Mouse (Mus musculus) cerebellum, adult (tissue): Measurements from ENCODE around the gene Pdcd6.
A peak's percentile ranks its signal among the peaks of the same experiment; 100 is the strongest.

Experiments
- ATAC-seq: cut with Nextera tagmentation; 2 replicates; pipeline ENCODE4 v1.9.2; 2017; ENCODE audit warnings: mild to moderate bottlenecking, moderate library complexity, mixed read lengths; ENCODE audit not compliant: insufficient number of reproducible peaks, low FRiP score, low TSS enrichment

Pdcd6 gene

GRCm38 (mm10) chr13:74317170-74317849 lies at the start of gene Pdcd6:
Gene Pdcd6, minus strand, starts transcription at chr13:74317580.
- peak; percentile 99 for ATAC-seq

DNA sequence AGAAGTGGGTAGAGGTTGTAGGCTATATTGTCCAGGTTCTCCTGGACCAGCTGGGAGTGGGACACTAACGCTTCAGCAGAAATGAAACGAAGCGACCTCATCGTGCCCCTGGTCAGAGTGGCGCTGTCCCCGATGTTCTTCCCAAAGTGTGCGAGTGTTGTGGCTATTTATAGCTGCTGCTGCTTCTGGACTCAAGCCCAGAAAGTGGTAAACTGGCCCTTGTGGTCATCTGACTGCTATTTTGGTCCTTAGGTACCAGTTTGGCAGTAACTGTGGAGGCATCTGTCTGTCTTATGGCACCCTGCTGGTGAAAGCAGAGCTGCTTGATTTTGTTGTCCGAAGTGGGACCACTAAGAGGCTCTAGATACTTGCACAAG lies 46.5 kb upstream of the Pdcd6 start, which contains the start of gene Lrrc14b:
TSS of gene Lrrc14b (minus strand) at position 147 of the 377 bp plus-strand sequence.
- ATAC-seq: peak; percentile 50

DNA sequence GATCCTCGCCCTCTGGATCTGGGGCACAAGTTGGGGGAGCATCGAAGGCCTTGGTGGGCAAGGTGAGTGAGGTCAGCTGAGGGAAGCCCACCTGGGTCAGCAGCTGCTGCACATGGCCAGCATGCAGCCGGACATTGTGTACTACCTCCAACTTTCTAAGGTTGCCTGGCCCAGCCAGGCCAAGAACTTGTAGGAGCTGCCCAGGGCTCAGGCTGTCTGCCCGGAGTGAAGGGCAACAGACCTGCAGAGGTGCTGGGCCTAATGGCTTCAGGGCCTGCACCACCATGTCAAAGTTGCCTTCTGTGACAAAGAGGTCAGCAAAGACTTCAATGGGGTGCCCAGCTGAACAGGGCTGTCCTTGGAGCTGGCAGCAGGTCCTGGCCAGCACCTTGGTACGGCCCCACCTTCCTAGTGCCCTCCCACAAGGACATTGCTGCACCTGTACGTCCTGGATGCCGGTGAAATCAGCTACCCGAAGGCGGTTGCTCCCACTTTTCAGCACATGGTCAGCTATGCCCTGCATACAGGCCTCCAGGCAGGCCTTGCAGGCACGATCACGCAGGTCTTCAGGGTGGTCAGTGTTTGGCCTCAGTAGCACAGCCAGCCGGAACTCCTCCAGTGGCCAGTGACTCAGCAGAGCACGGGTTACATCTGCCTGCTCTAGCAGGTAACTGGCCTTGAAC lies 45.9 kb upstream of the Pdcd6 start:
- ATAC-seq: 0 out of 2 replicates have a peak, but pooled peaks have one; percentile 21

DNA sequence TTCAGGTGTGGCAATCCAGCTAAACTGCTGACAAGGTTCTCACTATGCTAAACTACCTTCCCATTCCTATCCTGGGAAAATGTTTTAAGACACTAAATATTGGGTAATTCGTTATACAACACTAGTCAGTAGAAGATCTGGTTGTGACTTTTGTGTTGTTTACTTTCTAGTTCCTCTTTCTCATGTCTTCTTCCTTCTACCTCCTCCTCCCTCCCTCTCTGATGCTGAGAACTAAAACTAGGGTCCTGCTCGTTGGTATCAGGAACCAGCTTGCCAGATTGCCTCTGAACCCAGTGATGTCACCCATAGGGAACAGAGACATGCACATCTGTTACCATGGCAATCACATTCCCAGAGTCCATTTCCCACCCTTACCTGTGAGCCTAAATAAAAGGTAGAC lies 44.8 kb upstream of the Pdcd6 start:
- ATAC-seq: no peak

DNA sequence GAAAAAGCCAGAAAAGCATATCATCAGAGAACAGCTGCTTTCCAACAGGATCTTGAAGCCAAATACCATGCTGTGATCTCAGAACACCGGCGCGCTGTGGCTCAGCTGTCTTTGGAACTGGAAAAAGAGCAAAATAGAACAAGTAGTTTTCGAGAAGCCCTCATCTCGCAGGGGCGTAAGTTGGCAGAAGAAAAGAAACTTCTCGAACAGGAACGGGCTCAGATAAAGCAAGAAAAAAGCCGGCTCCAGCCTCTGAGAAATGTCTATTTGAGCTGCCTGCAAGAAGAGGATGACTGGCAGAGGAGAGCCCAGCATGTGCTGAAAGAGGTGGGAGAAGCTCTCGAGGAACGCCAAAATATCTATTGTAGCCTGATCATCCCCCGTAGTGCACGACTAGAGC lies 39.1 kb upstream of the Pdcd6 start:
- ATAC-seq: no peak

DNA sequence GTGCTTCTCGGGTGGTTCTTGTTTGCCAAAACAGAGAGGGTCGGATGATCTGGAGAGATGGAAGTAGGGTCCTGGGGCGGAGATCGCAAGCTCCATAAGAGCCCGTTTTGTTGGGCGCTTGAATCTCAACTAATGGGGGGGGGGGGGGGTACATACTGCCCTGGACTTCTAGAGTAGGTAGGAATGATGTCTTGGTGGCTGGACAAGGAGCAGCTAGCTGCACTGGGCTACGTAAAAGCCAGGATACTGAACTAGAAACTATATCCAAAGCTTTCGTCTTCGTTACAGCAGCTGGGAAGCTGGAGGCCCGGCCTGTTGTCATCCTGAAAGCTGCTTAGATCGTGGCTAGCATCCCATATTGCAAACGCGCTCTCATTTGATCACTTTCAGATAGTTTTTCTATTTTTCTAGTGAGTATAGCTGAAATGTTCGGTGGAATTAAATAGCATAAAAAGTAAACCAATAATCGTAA lies 33.1 kb upstream of the Pdcd6 start:
- ATAC-seq: peak; percentile 42; the same call in 1 of the 2 replicates

- ATAC-seq: peak; percentile 98
Observed at GRCm38 (mm10) chr13:74349566-74350434, 32.4 kb upstream of the Pdcd6 start, which contains the start of the genes Sdha and Ccdc127. Gene Sdha, minus strand, starts transcription at chr13:74350280. Gene Ccdc127, plus strand, starts transcription at chr13:74350309.

DNA sequence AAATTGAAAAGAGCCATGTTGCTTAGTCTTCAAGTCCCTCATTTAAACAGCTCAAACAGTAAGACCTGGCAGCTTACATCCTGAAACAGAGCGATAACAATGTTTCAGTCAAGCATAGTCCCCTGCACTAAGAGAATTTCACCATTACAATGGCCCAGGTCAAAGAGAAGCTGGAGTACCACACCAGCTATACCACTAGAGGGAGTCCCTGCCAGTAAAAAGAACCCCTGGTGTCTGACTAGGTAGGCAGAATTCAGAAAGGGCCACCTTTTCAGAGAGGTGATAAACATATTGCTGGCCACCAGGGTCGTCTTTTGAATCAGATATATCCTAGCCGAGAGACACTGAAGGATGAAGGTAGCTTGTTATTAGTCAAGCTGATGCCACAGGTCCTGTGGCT lies 23.7 kb upstream of the Pdcd6 start:
- peak; percentile 52; the same call in 1 of the 2 replicates for ATAC-seq

GRCm38 (mm10) chr13:74329321-74329720 lies 11.9 kb upstream of the Pdcd6 start:
- ATAC-seq: no peak

DNA sequence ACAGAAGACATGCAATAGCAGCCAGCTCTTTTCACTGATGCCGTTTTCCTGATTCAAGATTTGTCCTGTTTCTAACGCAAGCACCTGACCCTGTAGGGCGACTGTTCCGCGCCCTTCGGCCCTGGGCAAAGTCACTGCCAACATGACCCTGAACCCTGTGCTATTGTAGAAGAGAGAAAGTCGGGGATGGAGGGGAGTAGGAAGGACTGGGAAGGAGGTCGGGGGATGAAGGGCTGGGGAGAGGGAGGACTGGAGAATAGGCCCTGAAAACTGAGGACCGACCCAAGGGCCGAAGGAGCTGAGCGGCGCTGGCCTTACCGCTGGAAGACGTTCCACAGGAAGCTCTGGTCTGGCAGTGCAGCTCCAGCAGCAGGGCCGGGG lies 601 bp downstream of the Pdcd6 start:
- ATAC-seq: 0 out of 2 replicates have a peak, but pooled peaks have one; percentile 15

DNA sequence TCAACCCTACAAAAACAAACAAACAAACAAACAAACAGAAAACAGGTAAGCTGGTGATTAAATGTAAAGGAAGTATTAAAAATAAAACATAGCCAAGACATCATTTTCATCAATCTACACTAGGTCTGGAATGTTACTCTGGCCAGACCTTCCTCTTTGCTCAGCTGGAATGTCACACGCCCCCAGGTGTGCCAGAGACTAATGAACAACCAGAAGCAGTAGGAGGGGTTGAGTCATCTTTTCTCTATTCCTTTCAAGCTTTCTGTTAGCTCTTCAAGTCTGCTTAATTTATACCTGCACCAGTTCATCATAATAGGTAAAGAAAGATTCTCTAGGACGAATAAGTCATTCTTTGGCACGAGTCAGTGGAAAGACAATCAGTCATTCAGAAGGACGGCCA lies 994 bp downstream of the Pdcd6 start:
- ATAC-seq: no peak

DNA sequence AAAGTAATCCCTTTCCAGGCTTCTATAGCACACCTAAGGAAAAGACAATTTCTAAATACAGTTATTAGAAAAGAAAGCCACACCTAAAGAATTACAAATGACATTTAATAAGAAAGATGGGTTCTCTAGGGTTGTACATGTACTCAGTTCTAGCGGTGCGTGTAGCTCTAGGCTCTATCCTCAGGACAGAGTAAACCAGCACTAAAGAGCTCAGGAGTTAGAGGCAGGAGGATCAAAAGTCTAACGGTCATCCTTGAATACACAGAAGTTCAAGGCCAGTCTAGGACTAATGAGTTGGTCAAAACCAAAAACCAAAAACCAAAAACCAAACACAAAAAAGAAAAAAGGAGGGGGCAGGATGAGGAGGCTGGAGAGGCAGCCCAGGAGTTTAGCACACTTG lies 2.8 kb downstream of the Pdcd6 start:
- ATAC-seq: no peak

GRCm38 (mm10) chr13:74305780-74306179 lies 11.6 kb downstream of the Pdcd6 start:
- no peak for ATAC-seq

GRCm38 (mm10) chr13:74305380-74305779 lies 12.0 kb downstream of the Pdcd6 start:
- no peak for ATAC-seq

- no peak for ATAC-seq
Observed at GRCm38 (mm10) chr13:74302050-74303037, 15.0 kb downstream of the Pdcd6 start.

GRCm38 (mm10) chr13:74301607-74301984 lies 15.8 kb downstream of the Pdcd6 start:
- ATAC-seq: no peak

- peak; percentile 77; the same call in 1 of the 2 replicates for ATAC-seq
Observed at GRCm38 (mm10) chr13:74300925-74301606, 16.3 kb downstream of the Pdcd6 start.

GRCm38 (mm10) chr13:74296376-74296775 lies 21.0 kb downstream of the Pdcd6 start:
- ATAC-seq: no peak

- ATAC-seq: no peak
Observed at GRCm38 (mm10) chr13:74292167-74292566, 25.2 kb downstream of the Pdcd6 start, which contains the start of gene Ahrr. Gene Ahrr, minus strand, starts transcription at chr13:74292331.
